ENCODE assay signal across 21 mouse cellular contexts in genomic region chr11:109360102-109360501, GRCm38 (mm10). TPM values are rescaled to one million over a fixed set of nuclear protein-coding genes. Genes with fewer than 3 reads are reported as not detected.
DNase-seq lines count a peak whose midpoint lies in the region; ATAC-seq and TF ChIP-seq lines count a peak whose summit lies in the region.
"Had no signal": no experiment of that assay in that cellular context is flagged by ENCODE, and none has a peak within 500 bp of the region (broad histone marks: within the 10 kb centered on the region; RNA-seq: fewer than 3 reads in every experiment).

No protein-coding gene starts in this region.

- no peak for DNase-seq in hindbrain, embryonic 14.5 days (ENCODE audit: low spot score)
- DNase-seq in midbrain, postnatal 0 days (ENCODE audit: low spot score) = no peak
- no peak for DNase-seq in midbrain, embryonic 14.5 days
- DNase-seq in forebrain, postnatal 0 days = no peak
- no peak for DNase-seq in urinary bladder, postnatal 10 days (ENCODE audit: low spot score)
- DNase-seq in Muller cell, postnatal 12 days (ENCODE audit: inconsistent ontology term) = no peak
- DNase-seq: adrenal gland, postnatal 10 days; cerebellum, postnatal 36 days; lung, postnatal 14 days; thymus, adult 18-20 months had no signal

- H3K9me3 ChIP-seq in hindbrain, embryonic 14.5 days (ENCODE audit: control insufficient read depth, low read length) = no peaks in the 10 kb centered on the region
- no peaks in the 10 kb centered on the region for H3K9me3 ChIP-seq in hindbrain, embryonic 16.5 days (ENCODE audit: control insufficient read depth, low read length)
- no peaks in the 10 kb centered on the region for H3K9me3 ChIP-seq in midbrain, postnatal 0 days (ENCODE audit: low read length)
- no peaks in the 10 kb centered on the region for H3K9me3 ChIP-seq in midbrain, embryonic 14.5 days (ENCODE audit: control insufficient read depth, low read length)
- no peaks in the 10 kb centered on the region for H3K9me3 ChIP-seq in forebrain, postnatal 0 days (ENCODE audit: low read length)
- H3K9me3 ChIP-seq: liver, embryonic 13.5 days; midbrain, embryonic 13.5 days had no signal

- peaks cover 20% of the 10 kb centered on the region for H3K4me1 ChIP-seq in hindbrain, embryonic 14.5 days (replicated peaks; ENCODE audit: control insufficient read depth, insufficient read depth, low read length)
- H3K4me1 ChIP-seq in hindbrain, embryonic 16.5 days (ENCODE audit: control insufficient read depth, insufficient read depth, low read depth, low read length) = peaks cover 22% of the 10 kb centered on the region
- H3K4me1 ChIP-seq in midbrain, postnatal 0 days (ENCODE audit: insufficient read depth, low read length) = peaks cover 6% of the 10 kb centered on the region; the same call in 1 of the 2 replicates
- H3K4me1 ChIP-seq in midbrain, embryonic 14.5 days (ENCODE audit: control insufficient read depth, insufficient read depth, low read length) = peaks cover 14% of the 10 kb centered on the region
- peaks cover 16% of the 10 kb centered on the region; the same call in 1 of the 2 replicates for H3K4me1 ChIP-seq in forebrain, postnatal 0 days (ENCODE audit: insufficient read depth)

- H3K4me2 ChIP-seq in hindbrain, embryonic 14.5 days (replicated peaks) = no peak overlapping the region
- no peak overlapping the region for H3K4me2 ChIP-seq in hindbrain, embryonic 16.5 days (ENCODE audit: low read length)
- H3K4me2 ChIP-seq in midbrain, postnatal 0 days (ENCODE audit: low read depth, low read length, poor library complexity, severe bottlenecking) = no peak overlapping the region
- H3K4me2 ChIP-seq in midbrain, embryonic 14.5 days (ENCODE audit: low read length) = no peak overlapping the region
- 0 out of 2 replicates have a peak overlapping the region, but pooled peaks have one; percentile 6 for H3K4me2 ChIP-seq in forebrain, postnatal 0 days (ENCODE audit: low read depth)
- H3K4me2 ChIP-seq: liver, embryonic 13.5 days; midbrain, embryonic 13.5 days had no signal

- TF ChIP-seq CTCF in midbrain, postnatal 0 days (IDR thresholded peaks at IDR 0.05) = no peak
- no peak for TF ChIP-seq CTCF in forebrain, postnatal 0 days (IDR thresholded peaks at IDR 0.05; ENCODE audit: low read depth)

- H3K27me3 ChIP-seq in hindbrain, embryonic 14.5 days (ENCODE audit: control insufficient read depth, insufficient read depth, low read length) = 0 out of 2 replicates have a peak, but pooled peaks cover 3% of the 10 kb centered on the region
- H3K27me3 ChIP-seq in hindbrain, embryonic 16.5 days (replicated peaks; ENCODE audit: control insufficient read depth, insufficient read depth, low read length) = no peaks in the 10 kb centered on the region
- no peaks in the 10 kb centered on the region for H3K27me3 ChIP-seq in midbrain, postnatal 0 days (ENCODE audit: insufficient read depth, low read length)
- H3K27me3 ChIP-seq in midbrain, embryonic 14.5 days (ENCODE audit: control insufficient read depth, insufficient read depth, low read length) = 0 out of 2 replicates have a peak, but pooled peaks cover 6% of the 10 kb centered on the region
- H3K27me3 ChIP-seq in forebrain, postnatal 0 days (ENCODE audit: insufficient read depth, low read length) = no peaks in the 10 kb centered on the region
- H3K27me3 ChIP-seq: CH12.LX; liver, embryonic 13.5 days had no signal

- no peak for ATAC-seq in hindbrain, embryonic 14.5 days (ENCODE audit: low FRiP score)
- no peak for ATAC-seq in hindbrain, embryonic 16.5 days
- ATAC-seq in midbrain, postnatal 0 days (ENCODE audit: low FRiP score) = no peak
- no peak for ATAC-seq in midbrain, embryonic 14.5 days (ENCODE audit: low FRiP score, low TSS enrichment)
- ATAC-seq in forebrain, postnatal 0 days = no peak
- ATAC-seq: inflammation-experienced regulatory T-cells, adult 6 months; midbrain, embryonic 13.5 days had no signal

- no peak overlapping the region for H3K4me3 ChIP-seq in hindbrain, embryonic 14.5 days (replicated peaks; ENCODE audit: low read length)
- H3K4me3 ChIP-seq in hindbrain, embryonic 16.5 days (ENCODE audit: low read length) = no peak overlapping the region
- H3K4me3 ChIP-seq in midbrain, postnatal 0 days (ENCODE audit: low read depth, low read length) = no peak overlapping the region
- no peak overlapping the region for H3K4me3 ChIP-seq in midbrain, embryonic 14.5 days (replicated peaks; ENCODE audit: low read depth, low read length)
- no peak overlapping the region for H3K4me3 ChIP-seq in forebrain, postnatal 0 days (ENCODE audit: low read depth, low read length)
- H3K4me3 ChIP-seq: liver, embryonic 13.5 days; midbrain, embryonic 13.5 days had no signal

- H3K9ac ChIP-seq in hindbrain, embryonic 14.5 days = no peak overlapping the region
- H3K9ac ChIP-seq in hindbrain, embryonic 16.5 days (ENCODE audit: low read depth, low read length) = no peak overlapping the region
- no peak overlapping the region for H3K9ac ChIP-seq in midbrain, postnatal 0 days (replicated peaks; ENCODE audit: low read length, poor library complexity, severe bottlenecking)
- H3K9ac ChIP-seq in midbrain, embryonic 14.5 days (replicated peaks; ENCODE audit: low read length) = no peak overlapping the region
- no peak overlapping the region for H3K9ac ChIP-seq in forebrain, postnatal 0 days
- H3K9ac ChIP-seq: liver, embryonic 13.5 days; midbrain, embryonic 13.5 days had no signal

- 88% methylated on average over 6 of the region's 6 CpGs for WGBS in hindbrain, embryonic 14.5 days
- 87% methylated on average over 6 of the region's 6 CpGs for WGBS in hindbrain, embryonic 16.5 days
- 85% methylated on average over 6 of the region's 6 CpGs for WGBS in midbrain, postnatal 0 days
- WGBS in midbrain, embryonic 14.5 days = 86% methylated on average over 6 of the region's 6 CpGs
- 53% methylated on average over 6 of the region's 6 CpGs for WGBS in forebrain, postnatal 0 days

- peak overlapping the region; percentile 43; the same call in 1 of the 2 replicates for H3K27ac ChIP-seq in hindbrain, embryonic 14.5 days
- H3K27ac ChIP-seq in hindbrain, embryonic 16.5 days (ENCODE audit: low read depth, low read length) = no peak overlapping the region
- peak overlapping the region; percentile 69 for H3K27ac ChIP-seq in midbrain, postnatal 0 days (ENCODE audit: low read depth, low read length)
- no peak overlapping the region; the same call in 1 of the 2 replicates for H3K27ac ChIP-seq in midbrain, embryonic 14.5 days (replicated peaks; ENCODE audit: low read depth, low read length)
- 0 out of 2 replicates have a peak overlapping the region, but pooled peaks have one; percentile 55 for H3K27ac ChIP-seq in forebrain, postnatal 0 days (ENCODE audit: low read depth, low read length)

- H3K36me3 ChIP-seq in hindbrain, embryonic 14.5 days (replicated peaks; ENCODE audit: control insufficient read depth, insufficient read depth) = no peaks in the 10 kb centered on the region
- H3K36me3 ChIP-seq in hindbrain, embryonic 16.5 days (ENCODE audit: control insufficient read depth, insufficient read depth, low read length) = no peaks in the 10 kb centered on the region
- H3K36me3 ChIP-seq in midbrain, postnatal 0 days (ENCODE audit: insufficient read depth, low read length) = no peaks in the 10 kb centered on the region
- H3K36me3 ChIP-seq in midbrain, embryonic 14.5 days (ENCODE audit: control insufficient read depth, insufficient read depth, low read length) = no peaks in the 10 kb centered on the region
- no peaks in the 10 kb centered on the region for H3K36me3 ChIP-seq in forebrain, postnatal 0 days (ENCODE audit: insufficient read depth)
- H3K36me3 ChIP-seq: liver, embryonic 13.5 days; midbrain, embryonic 13.5 days had no signal

RNA-seq across cellular contexts. Expression of gene Gna13, which starts 2.5 kb away (rescaled TPM):
- polyA plus RNA-seq in hindbrain, embryonic 14.5 days (2014; fragmentation: Nextera tagmentation; extraction: Ambion mirVana) = 21.8 and 24.4 TPM in 2 replicates
- polyA plus RNA-seq in hindbrain, embryonic 16.5 days (2015; fragmentation: Nextera tagmentation; extraction: Ambion mirVana) = 20.5 and 21.3 TPM in 2 replicates
- total RNA-seq in midbrain, postnatal 0 days (2014; rRNA removed) = 50.3 and 61.0 TPM in 2 replicates
- 31.1 and 35.3 TPM in 2 replicates for polyA plus RNA-seq in midbrain, postnatal 0 days (2015; fragmentation: Nextera tagmentation; extraction: Ambion mirVana)
- 16.4 and 21.7 TPM in 2 replicates for polyA plus RNA-seq in midbrain, embryonic 14.5 days (2014; fragmentation: Nextera tagmentation; extraction: Ambion mirVana)
- 41.8 and 52.2 TPM in 2 replicates for total RNA-seq in forebrain, postnatal 0 days (2014; rRNA removed)
- 25.9 and 30.4 TPM in 2 replicates for polyA plus RNA-seq in forebrain, postnatal 0 days (2015; fragmentation: Nextera tagmentation; extraction: Ambion mirVana)

RNA-seq across cellular contexts. Expression of gene 9930022D16Rik, which starts 53.6 kb away (rescaled TPM):
- polyA plus RNA-seq in hindbrain, embryonic 14.5 days (2014; fragmentation: Nextera tagmentation; extraction: Ambion mirVana) = not detected in 2 replicates
- 0.07 TPM in 1 of 2 replicates, not detected in the other for polyA plus RNA-seq in hindbrain, embryonic 16.5 days (2015; fragmentation: Nextera tagmentation; extraction: Ambion mirVana)
- total RNA-seq in midbrain, postnatal 0 days (2014; rRNA removed) = not detected in 2 replicates
- not detected in 2 replicates for polyA plus RNA-seq in midbrain, postnatal 0 days (2015; fragmentation: Nextera tagmentation; extraction: Ambion mirVana)
- polyA plus RNA-seq in midbrain, embryonic 14.5 days (2014; fragmentation: Nextera tagmentation; extraction: Ambion mirVana) = not detected in 2 replicates
- not detected in 2 replicates for total RNA-seq in forebrain, postnatal 0 days (2014; rRNA removed)
- not detected in 2 replicates for polyA plus RNA-seq in forebrain, postnatal 0 days (2015; fragmentation: Nextera tagmentation; extraction: Ambion mirVana)
- total RNA-seq: adrenal gland, postnatal 10 days; layer of hippocampus, adult 8-10 months; left cerebral cortex, postnatal 14 days had no signal
- polyA plus RNA-seq: gonadal fat pad, adult 2 months; heart, postnatal 0 days; kidney, embryonic 16.5 days; liver, embryonic 13.5 days; midbrain, embryonic 13.5 days; neural tube, embryonic 14.5 days had no signal

Comparison
In these comparisons a context has a peak if more than half of its experiments do, and no peak if none do; other contexts are left out.
1. H3K27ac ChIP-seq: peak in hindbrain, embryonic 14.5 days (single experiment), midbrain, postnatal 0 days (single experiment) and forebrain, postnatal 0 days (single experiment); none in hindbrain, embryonic 16.5 days (single experiment) and midbrain, embryonic 14.5 days (single experiment).